Mouse (Mus musculus) midbrain, embryonic 10.5 days (tissue): ENCODE measurements around the gene Hdhd3. TPM values are rescaled to one million over a fixed set of nuclear protein-coding genes. Genes with fewer than 3 reads are reported as not detected.
A peak's percentile ranks its signal among the peaks of the same experiment; 100 is the strongest.

Experiments
- DNase-seq: peaks from one replicate; pipeline ENCODE4 v3.0.0-alpha.2; 2017; ENCODE audit warnings: low spot score
- H3K27ac ChIP-seq: fragments of 300-500 bp; sonication (generic); replicated peaks from 2 replicates; pipeline ENCODE4 v1.5.1; 2016; ENCODE audit warnings: mild to moderate bottlenecking
- H3K27me3 ChIP-seq: fragments of 300-500 bp; sonication (generic); 2 replicates; pipeline ENCODE4 v1.6.1; 2016; ENCODE audit warnings: low read depth, mild to moderate bottlenecking; ENCODE audit not compliant: poor library complexity, severe bottlenecking
- H3K36me3 ChIP-seq: fragments of 300-500 bp; sonication (generic); 2 replicates; pipeline ENCODE4 v1.6.1; 2016; ENCODE audit warnings: mild to moderate bottlenecking, moderate library complexity
- H3K4me1 ChIP-seq: fragments of 300-500 bp; sonication (generic); 2 replicates; pipeline ENCODE4 v1.6.1; 2016
- H3K4me3 ChIP-seq: fragments of 300-500 bp; sonication (generic); 2 replicates; pipeline ENCODE4 v1.5.1; 2016; ENCODE audit warnings: mild to moderate bottlenecking, moderate library complexity
- H3K9me3 ChIP-seq: fragments of 300-500 bp; sonication (generic); replicated peaks from 2 replicates; pipeline ENCODE4 v1.6.1; 2016; ENCODE audit warnings: mild to moderate bottlenecking
- WGBS: fragments of 180-500 bp; shearing (Covaris S2); methylation state at CpG from one replicate; pipeline ENCODE4 v1.1.7; 2016; 5-methylcytosine and 5-hydroxymethylcytosine counted together
- polyA plus RNA-seq: library from polyadenylated mRNA; unstranded; fragments of >200 nt; fragmentation: Nextera tagmentation; extraction: Ambion mirVana; gene quantifications from 2 replicates; pipeline ENCODE4 v1.2.1, GENCODE M21; 2016

Hdhd3 gene
- polyA plus RNA-seq, 1 experiment from 2014 or later, result 10.9 TPM

DNA sequence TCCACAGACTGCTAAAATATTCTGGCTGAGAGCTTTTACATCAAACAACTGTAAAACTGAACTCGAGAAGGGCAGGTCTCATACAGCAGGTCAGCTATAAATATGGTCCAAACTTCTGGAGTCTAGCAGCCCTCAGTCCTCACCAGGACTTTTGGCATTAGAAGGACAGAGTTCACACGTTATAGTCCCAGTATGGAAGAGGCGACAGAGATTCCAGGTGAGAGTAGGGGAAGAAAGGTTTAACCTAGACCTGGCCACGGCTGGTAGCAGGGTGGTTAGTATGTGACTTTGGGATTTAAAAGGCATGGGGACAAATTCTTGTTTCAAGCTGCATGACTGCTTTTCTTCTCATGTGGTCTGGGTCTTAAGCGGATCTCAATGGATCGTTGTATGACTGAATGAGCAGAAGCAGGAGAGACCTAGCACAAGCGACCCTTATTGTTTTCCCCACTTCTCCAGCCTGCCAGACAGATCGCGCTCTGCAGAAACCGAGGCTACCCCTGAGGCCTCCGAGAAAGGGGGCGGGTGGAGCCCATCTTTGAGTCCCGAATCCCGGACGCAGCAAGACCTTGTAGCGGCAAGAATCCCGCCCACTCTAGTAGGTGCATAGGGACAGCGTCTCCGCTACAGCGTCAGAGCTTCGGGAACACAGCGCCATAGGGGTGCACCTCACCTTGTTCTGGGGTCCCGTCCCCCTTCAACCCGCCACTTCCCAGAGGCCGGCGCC is 16.0 kb upstream of the Hdhd3 start:
- no peak for DNase-seq
- H3K4me1 ChIP-seq, result peaks cover 55% of the 10 kb centered on the region

DNA sequence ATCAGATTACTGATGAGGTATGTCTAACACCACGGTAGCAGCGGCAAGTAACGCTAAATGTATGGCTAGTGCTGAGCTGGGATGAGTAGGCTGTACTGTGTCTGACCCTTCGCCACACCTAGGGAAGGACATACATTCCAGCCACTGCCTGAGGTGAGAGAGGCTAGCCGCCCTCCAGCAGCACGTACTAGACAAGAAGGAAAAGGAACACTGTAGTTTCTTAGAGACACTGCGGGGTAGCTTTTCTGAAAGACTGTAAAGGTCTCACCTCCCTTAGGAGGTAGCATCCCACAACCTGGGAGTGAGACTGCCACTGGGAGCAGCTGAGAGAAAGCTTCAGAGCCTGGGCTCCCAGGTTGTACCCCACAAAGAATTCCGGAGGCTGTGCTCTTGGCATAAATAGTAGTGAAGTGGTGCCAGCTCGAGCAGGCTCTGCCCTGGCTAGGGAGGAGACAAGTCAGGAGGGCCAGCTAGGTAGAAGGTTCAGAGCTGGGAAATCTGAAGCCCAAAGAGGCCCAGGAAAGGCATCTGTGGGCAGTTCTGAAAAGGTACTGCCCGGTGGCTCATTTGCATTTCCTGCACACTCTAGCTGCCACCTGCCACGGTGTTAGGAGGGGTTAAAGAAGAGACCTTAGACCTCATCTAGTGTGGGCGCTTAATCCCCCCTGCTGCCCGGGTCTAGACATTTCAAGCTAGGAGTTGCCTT is 15.3 kb upstream of the Hdhd3 start:
- H3K4me3 ChIP-seq, result peak overlapping the region; percentile 82
- H3K27me3 ChIP-seq, result no peaks in the 10 kb centered on the region
- H3K27ac ChIP-seq, result peak overlapping the region; percentile 91
- peaks cover 26% of the 10 kb centered on the region for H3K36me3 ChIP-seq
- peaks cover 48% of the 10 kb centered on the region for H3K4me1 ChIP-seq
- DNase-seq, result no peak
- WGBS, result 59% methylated on average over 13 of the region's 13 CpGs
- no peaks in the 10 kb centered on the region for H3K9me3 ChIP-seq

More for the DNA sequence above, 16.0 kb upstream of the Hdhd3 start:
- Histone ChIP-seq H3K27me3 (no peaks in the 10 kb centered on the region), H3K27ac (peak overlapping the region; percentile 91), H3K36me3 (peaks cover 24% of the 10 kb centered on the region), H3K4me3 (peak overlapping the region; percentile 82), H3K9me3 (no peaks in the 10 kb centered on the region)
- WGBS, result 2% methylated on average over 26 of the region's 26 CpGs

DNA sequence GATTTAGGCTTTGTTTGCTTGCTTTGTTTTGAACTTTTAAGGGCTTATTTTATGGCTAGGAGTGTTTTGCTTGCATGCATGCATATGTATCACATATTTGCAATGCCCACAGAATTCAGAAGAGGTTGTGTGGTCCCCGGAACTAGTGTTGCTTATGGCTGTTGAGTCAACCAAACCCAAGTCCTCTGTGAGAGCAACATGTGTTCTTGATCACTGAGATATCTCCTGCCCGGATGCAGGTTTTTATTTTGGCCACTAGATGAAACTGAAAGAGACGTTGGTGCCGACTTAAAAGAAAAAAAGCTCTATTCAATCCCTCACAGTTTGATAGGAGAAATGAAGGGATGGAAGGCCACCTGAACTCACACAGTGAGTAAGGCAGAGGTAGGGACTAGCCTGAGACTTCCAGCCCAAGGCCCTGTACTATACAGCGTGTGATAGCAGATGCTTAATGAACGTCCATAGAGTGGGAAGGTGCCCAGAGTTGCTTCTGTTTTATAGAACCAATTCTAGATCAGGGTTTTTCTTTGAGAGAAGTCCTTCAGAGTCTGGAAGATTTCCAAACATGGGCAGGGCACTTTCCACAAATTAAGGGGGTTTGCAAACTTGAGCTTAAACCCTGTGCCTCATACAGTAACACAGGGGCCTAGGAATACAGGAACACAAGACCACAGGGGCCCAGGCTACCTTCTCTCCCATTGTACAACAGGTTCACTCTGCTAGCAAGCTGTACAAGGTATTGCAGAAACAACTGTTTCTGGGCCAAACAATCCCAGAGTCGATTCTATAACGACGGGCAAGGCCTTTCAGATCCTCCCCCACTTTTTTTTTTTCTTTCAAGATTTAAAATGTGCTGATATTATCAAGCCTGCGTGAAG is 14.5 kb upstream of the Hdhd3 start:
- Histone ChIP-seq H3K9me3 (no peaks in the 10 kb centered on the region), H3K27ac (no peak overlapping the region), H3K36me3 (peaks cover 26% of the 10 kb centered on the region), H3K4me1 (peaks cover 44% of the 10 kb centered on the region), H3K4me3 (peak overlapping the region; percentile 82; the same call in 1 of the 2 replicates), H3K27me3 (no peaks in the 10 kb centered on the region)
- WGBS, result 86% methylated on average over 10 of the region's 10 CpGs
- DNase-seq, result no peak

DNA sequence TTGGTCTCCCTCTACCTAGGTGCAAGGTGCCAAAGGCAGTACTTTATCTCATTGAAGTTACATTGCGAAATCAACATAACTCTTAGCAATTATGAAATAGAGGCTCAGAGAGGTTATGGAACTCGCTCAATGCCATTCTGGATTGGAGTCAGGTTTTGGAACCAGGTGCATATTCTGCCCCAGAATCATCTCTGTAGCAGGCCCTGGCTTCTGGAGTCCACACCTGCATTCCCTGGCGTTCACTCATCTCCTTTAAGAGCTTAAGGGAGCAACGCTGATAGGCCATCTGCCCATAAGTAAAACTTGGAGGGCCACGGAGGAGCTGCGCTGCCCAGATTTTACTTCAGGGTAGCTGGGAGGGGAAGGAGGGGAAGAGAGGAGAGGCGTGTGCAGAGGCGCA is 13.8 kb upstream of the Hdhd3 start:
- no peak overlapping the region for H3K27ac ChIP-seq
- no peaks in the 10 kb centered on the region for H3K27me3 ChIP-seq
- H3K4me1 ChIP-seq, result peaks cover 44% of the 10 kb centered on the region
- no peaks in the 10 kb centered on the region for H3K9me3 ChIP-seq
- no peak overlapping the region for H3K4me3 ChIP-seq
- peaks cover 26% of the 10 kb centered on the region for H3K36me3 ChIP-seq
- 96% methylated on average over 8 of the region's 8 CpGs for WGBS
- no peak for DNase-seq

DNA sequence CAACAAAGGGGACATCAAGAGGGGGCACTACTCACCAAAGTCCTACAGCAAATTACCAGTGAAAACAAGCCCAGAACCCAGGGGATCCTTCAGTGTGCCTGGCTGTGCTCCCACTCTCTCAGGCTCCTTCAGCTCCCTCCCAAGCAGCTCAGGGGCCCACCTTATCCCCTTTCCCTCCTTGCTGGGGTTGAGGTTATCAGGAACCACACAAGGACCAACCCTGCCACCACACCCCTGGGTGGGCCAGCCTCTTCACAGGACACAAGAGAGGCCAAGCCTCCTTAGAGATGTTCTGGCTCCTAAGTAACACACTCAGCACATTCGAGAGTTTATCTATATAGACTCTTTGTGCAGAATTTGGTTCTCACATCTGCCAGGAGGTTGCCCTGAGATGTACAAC is 13.3 kb upstream of the Hdhd3 start:
- peaks cover 44% of the 10 kb centered on the region for H3K4me1 ChIP-seq
- 86% methylated on average over 1 of the region's 1 CpGs for WGBS

DNA sequence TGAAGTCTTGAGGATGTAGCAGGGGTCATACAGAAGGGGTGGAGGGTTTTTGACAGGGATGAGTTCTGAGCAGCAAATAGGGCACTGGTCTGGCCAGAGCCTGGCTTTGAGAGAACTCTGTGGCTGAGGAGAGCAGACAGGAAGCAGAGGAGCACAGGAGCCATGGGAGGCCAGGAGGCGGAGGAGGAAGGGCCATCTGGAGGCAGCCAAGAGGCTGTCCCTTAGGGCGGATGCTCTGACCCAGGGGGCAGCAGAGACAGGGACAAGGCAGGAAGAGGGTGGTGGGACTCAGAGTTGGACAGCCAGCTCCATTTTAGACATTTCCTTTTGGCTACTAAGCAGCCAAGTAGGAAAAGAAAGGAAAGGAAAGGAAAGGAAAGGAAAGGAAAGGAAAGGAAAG is 12.8 kb upstream of the Hdhd3 start:
- Histone ChIP-seq H3K4me1 (peaks cover 44% of the 10 kb centered on the region), H3K36me3 (peaks cover 31% of the 10 kb centered on the region), H3K27me3 (no peaks in the 10 kb centered on the region), H3K27ac (peak overlapping the region; percentile 59), H3K4me3 (peak overlapping the region; percentile 36), H3K9me3 (no peaks in the 10 kb centered on the region)
- no peak for DNase-seq
- 49% methylated on average over 2 of the region's 2 CpGs for WGBS

More for the DNA sequence above, 13.3 kb upstream of the Hdhd3 start:
- peak overlapping the region; percentile 59 for H3K27ac ChIP-seq
- H3K4me3 ChIP-seq, result peak overlapping the region; percentile 36; the same call in 1 of the 2 replicates
- no peaks in the 10 kb centered on the region for H3K9me3 ChIP-seq
- no peaks in the 10 kb centered on the region for H3K27me3 ChIP-seq
- H3K36me3 ChIP-seq, result peaks cover 26% of the 10 kb centered on the region
- DNase-seq, result no peak

DNA sequence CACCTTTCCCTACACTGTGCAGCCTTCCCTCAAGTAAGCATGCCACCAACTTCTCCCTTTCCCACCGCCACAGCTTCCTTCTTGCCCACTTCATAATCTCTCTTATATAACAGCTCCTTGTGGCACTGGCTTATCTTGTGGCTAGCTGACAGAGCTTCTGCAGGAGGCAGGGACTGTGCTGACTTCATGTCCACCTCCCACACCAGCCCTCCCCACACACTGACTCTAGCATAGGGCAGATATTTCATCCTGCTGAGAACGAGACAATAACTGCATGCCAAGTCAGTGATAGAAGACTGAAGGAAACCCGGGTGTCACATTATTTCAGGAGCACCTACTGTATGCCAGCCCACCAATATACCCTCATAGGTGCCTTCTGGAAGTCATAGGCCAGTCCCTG is 12.2 kb upstream of the Hdhd3 start:
- H3K9me3 ChIP-seq, result no peaks in the 10 kb centered on the region
- no peaks in the 10 kb centered on the region for H3K27me3 ChIP-seq
- 89% methylated on average over 3 of the region's 3 CpGs for WGBS
- peaks cover 37% of the 10 kb centered on the region for H3K36me3 ChIP-seq
- peaks cover 39% of the 10 kb centered on the region for H3K4me1 ChIP-seq
- H3K27ac ChIP-seq, result peak overlapping the region; percentile 59
- no peak for DNase-seq
- peak overlapping the region; percentile 36; the same call in 1 of the 2 replicates for H3K4me3 ChIP-seq

DNA sequence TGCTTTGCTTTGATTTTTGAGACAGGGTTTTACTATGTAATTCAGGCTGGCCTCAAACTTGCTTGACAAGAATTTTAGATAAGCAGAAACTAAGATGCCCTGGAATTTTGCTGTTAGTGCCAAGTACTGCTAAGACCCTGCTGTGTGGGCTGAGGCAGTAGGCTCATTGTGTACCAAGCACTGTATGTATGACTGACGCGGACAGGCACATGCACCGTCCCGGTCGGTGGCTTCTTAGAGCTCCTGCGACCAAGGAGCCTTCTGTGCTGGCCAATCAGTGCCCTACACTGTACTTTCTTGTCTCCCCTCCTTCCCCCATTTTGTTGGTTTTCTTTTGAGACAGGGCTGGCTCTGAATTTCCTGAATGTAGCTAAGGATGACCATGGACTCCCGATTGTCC is 11.7 kb upstream of the Hdhd3 start:
- H3K4me3 ChIP-seq, result 0 out of 2 replicates have a peak overlapping the region, but pooled peaks have one; percentile 36

DNA sequence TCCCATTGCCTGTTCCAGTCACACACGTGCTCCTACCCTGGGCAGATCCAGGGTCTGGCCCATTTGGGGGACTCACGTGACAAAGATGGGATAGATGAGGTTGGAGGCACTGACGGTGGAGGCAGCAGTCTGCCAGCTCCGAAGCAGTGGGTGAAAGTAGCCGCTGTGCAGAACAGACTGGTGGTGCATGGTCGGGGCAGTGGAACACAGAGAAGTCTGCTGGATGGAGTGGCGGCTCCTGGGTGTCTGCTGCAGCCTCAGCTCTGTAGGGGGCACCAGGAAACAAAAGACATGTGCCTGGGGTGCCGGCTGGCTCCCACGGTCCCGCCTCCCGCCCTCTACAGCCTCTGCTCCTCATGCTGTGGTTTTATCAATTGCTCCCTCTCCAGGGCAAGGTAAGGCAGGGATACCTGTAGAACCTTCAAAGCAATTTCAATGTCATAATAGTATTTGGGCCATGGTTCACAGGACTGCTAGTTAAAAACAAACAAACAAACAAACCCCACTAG is 10.8 kb upstream of the Hdhd3 start:
- Histone ChIP-seq H3K4me3 (no peak overlapping the region), H3K27me3 (no peaks in the 10 kb centered on the region), H3K4me1 (peaks cover 29% of the 10 kb centered on the region), H3K9me3 (no peaks in the 10 kb centered on the region), H3K27ac (no peak overlapping the region), H3K36me3 (peaks cover 51% of the 10 kb centered on the region)
- 48% methylated on average over 11 of the region's 11 CpGs for WGBS
- no peak for DNase-seq

More for the DNA sequence above, 11.7 kb upstream of the Hdhd3 start:
- peaks cover 34% of the 10 kb centered on the region for H3K4me1 ChIP-seq
- no peak overlapping the region for H3K27ac ChIP-seq
- no peaks in the 10 kb centered on the region for H3K9me3 ChIP-seq
- no peak for DNase-seq
- 93% methylated on average over 7 of the region's 7 CpGs for WGBS
- H3K27me3 ChIP-seq, result no peaks in the 10 kb centered on the region
- peaks cover 42% of the 10 kb centered on the region for H3K36me3 ChIP-seq

DNA sequence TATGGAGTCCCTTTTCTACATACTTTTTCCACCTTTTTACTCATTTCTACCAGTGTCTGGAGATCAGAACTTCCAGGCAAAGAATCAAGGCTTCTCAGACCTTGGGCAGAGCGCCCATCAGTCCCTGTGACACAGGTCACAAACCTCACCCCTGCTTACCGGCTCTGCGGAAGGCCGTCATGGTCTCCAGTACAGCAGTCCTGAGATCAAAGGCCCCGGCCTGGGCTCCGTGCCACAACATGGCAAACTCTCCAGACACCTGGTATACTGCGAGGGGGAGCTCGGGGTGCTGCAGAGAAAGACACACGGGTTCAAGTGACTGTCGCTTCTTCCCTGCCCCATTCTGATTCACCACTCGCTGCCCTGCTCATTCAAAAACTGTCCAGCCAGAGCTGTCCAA is 6.7 kb upstream of the Hdhd3 start:
- Histone ChIP-seq H3K27ac (no peak overlapping the region), H3K36me3 (peaks cover 70% of the 10 kb centered on the region), H3K4me1 (no peaks in the 10 kb centered on the region), H3K4me3 (no peak overlapping the region), H3K27me3 (no peaks in the 10 kb centered on the region), H3K9me3 (no peaks in the 10 kb centered on the region)
- DNase-seq, result no peak
- 95% methylated on average over 11 of the region's 11 CpGs for WGBS

DNA sequence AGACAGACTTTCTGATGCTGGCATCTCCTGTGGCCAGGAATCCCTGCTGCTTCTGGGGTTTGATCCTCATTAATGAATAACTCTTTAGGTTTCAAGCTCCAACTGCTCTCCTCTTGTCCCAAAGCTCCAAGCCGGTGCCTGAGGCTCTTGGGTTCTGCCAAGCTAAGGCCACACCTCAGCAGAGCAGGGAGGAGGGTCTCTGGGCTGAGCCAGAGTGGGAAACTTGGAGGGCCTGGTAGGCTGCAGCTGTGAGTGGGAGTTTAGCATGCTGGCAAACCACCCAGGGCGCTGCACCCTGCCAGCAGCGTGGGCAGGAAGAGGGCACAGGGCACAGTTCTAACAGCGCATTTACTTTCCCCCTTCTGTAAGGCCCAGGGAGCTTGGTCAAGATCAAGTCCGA is 5.6 kb upstream of the Hdhd3 start:
- H3K36me3 ChIP-seq, result peaks cover 66% of the 10 kb centered on the region
- H3K9me3 ChIP-seq, result no peaks in the 10 kb centered on the region
- no peaks in the 10 kb centered on the region for H3K4me1 ChIP-seq
- no peaks in the 10 kb centered on the region for H3K27me3 ChIP-seq
- H3K4me3 ChIP-seq, result no peak overlapping the region
- no peak for DNase-seq
- WGBS, result 95% methylated on average over 5 of the region's 5 CpGs
- no peak overlapping the region for H3K27ac ChIP-seq

DNA sequence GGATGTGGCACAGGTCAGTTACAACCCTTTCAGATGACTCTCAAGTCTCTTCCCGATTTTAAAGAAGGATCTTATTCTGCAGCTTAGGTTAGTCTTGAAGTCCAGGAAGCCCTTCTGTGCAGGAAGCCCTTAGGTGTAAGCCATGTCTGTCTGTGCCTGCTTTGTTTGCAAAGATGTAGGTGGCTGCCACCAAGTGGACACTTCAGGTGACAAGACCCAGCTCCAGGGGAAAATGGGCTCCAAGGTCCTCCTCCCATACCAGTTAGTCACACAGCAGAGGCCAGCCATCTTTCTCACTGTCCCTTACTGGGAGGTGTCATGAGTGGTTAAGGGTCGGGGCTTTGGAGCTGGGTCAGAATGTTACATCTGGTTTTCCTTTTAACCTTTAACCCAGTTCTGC is 3.5 kb upstream of the Hdhd3 start:
- H3K36me3 ChIP-seq, result peaks cover 46% of the 10 kb centered on the region
- H3K4me3 ChIP-seq, result no peak overlapping the region
- H3K9me3 ChIP-seq, result no peaks in the 10 kb centered on the region
- H3K27me3 ChIP-seq, result no peaks in the 10 kb centered on the region
- DNase-seq, result no peak
- WGBS, result 70% methylated on average over 2 of the region's 2 CpGs
- H3K27ac ChIP-seq, result no peak overlapping the region
- H3K4me1 ChIP-seq, result peaks cover 5% of the 10 kb centered on the region
